Mouse (Mus musculus): ENCODE results near the gene Cubn. TPM values are rescaled to one million over a fixed set of nuclear protein-coding genes. Genes with fewer than 3 reads are reported as not detected.

The Cubn gene
- polyA plus RNA-seq, 1 experiment from 2014 or later: 0.47 TPM

DNA sequence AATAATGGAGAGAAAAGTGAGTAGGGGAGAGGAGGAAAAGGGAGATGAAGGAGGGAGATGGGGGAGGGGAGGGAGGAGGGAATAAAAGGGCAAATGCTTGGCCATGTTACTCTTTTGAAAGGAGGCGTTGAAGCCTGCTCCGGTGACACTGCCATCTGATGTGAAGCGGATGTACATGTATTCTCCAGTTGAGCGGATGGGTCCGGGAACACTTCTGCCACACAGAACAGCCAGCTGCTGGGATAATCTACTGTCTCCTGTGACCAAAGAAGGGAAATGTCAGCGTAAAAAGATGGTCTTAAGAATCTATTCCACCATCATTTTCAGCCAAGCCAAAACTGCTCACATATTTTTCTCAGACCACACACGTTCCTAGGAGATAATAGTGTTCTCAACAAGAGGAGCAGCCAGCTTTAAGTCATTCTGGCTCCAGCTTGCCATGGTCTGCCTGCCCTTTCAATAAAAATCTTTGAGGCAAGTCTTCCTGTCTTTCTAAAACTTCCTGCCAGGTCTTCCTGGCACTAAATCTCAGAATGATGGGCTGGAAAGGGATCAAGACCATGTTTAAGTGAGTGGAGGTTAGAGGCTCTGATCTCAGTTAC is 149.2 kb downstream of the Cubn start:
- no peak overlapping the region for H3K9ac ChIP-seq
- H3K36me3 ChIP-seq: no peaks in the 10 kb centered on the region
- no peaks in the 10 kb centered on the region for H3K4me1 ChIP-seq
- H3K4me3 ChIP-seq (replicated peaks): no peak overlapping the region
- H3K27me3 ChIP-seq: no peaks in the 10 kb centered on the region
- ATAC-seq (ENCODE audit: insufficient number of reproducible peaks, low FRiP score, low TSS enrichment, low read depth): no peak
- WGBS: 60% methylated on average over 7 of the region's 7 CpGs
- no peak overlapping the region for H3K27ac ChIP-seq (replicated peaks)
- no peak overlapping the region for H3K4me2 ChIP-seq (replicated peaks)
- no peaks in the 10 kb centered on the region for H3K9me3 ChIP-seq (replicated peaks)

DNA sequence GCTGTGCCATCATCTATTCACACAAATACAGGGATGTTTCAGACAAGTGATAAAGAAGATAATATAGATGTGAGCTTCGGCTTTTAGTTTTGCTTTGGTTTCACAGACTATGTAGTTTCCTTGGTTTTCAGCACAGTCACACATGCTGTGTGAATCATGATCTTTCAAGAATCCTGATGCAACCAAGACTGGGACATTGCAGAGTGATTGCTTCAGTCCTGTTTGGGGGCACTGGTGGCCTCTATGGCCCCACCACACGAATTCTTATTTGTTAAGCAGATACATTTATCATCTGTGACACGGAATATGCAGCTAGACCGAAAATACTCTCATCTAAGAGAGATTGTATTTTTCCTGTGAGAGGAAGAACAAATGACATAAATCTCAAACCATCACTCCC is 156.2 kb downstream of the Cubn start:
- H3K4me2 ChIP-seq (replicated peaks): no peak overlapping the region
- no peak overlapping the region for H3K9ac ChIP-seq
- no peaks in the 10 kb centered on the region for H3K4me1 ChIP-seq
- no peaks in the 10 kb centered on the region for H3K27me3 ChIP-seq
- H3K27ac ChIP-seq (replicated peaks): no peak overlapping the region
- 83% methylated on average over 4 of the region's 4 CpGs for whole genome bisulfite sequencing
- H3K9me3 ChIP-seq (replicated peaks): no peaks in the 10 kb centered on the region
- H3K36me3 ChIP-seq: no peaks in the 10 kb centered on the region
- no peak for ATAC-seq (ENCODE audit: insufficient number of reproducible peaks, low FRiP score, low TSS enrichment, low read depth)
- H3K4me3 ChIP-seq (replicated peaks): no peak overlapping the region

- no peak overlapping the region for H3K4me2 ChIP-seq (replicated peaks)
- no peaks in the 10 kb centered on the region for H3K27me3 ChIP-seq
- H3K4me1 ChIP-seq: no peaks in the 10 kb centered on the region
- 40% methylated on average over 4 of the region's 4 CpGs for WGBS
- no peak overlapping the region for H3K4me3 ChIP-seq (replicated peaks)
- H3K36me3 ChIP-seq: no peaks in the 10 kb centered on the region
- H3K9me3 ChIP-seq (replicated peaks): no peaks in the 10 kb centered on the region
- H3K9ac ChIP-seq: no peak overlapping the region
- ATAC-seq (ENCODE audit: insufficient number of reproducible peaks, low FRiP score, low TSS enrichment, low read depth): no peak
- H3K27ac ChIP-seq (replicated peaks): 0 out of 2 replicates have a peak overlapping the region, but pooled peaks have one; percentile 12
Measured at GRCm38 (mm10) chr2:13329754-13330417, 161.7 kb downstream of the Cubn start.

- no peak for ATAC-seq (ENCODE audit: insufficient number of reproducible peaks, low FRiP score, low TSS enrichment, low read depth)
- Histone ChIP-seq H3K4me2 (replicated peaks) (no peak overlapping the region), H3K4me3 (replicated peaks) (no peak overlapping the region), H3K27me3 (no peaks in the 10 kb centered on the region), H3K9ac (no peak overlapping the region), H3K9me3 (replicated peaks) (no peaks in the 10 kb centered on the region), H3K36me3 (no peaks in the 10 kb centered on the region), H3K4me1 (no peaks in the 10 kb centered on the region), H3K27ac (replicated peaks) (no peak overlapping the region)
- 80% methylated on average over 3 of the region's 3 CpGs for WGBS
Measured at GRCm38 (mm10) chr2:13303376-13303775, 188.2 kb downstream of the Cubn start.

DNA sequence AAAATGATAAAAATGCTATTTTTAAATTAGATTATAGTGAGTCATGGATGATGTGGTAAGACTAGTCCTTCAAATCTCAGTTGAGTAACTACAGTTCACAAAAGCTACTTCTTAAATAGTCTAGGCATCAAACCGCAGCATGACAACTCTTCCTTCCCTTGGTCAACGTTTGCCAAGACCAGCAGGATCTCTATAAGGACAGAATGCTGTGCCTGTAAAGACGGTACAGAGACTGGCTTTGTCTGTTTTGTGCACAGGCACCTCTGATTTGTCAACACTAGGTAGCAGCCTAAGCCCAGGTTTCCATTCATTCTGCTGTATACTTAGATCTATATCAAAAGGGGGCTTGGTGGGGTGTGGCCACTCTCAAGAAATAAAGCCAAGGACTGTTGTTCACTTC is 192.6 kb downstream of the Cubn start:
- Histone ChIP-seq H3K27me3 (no peaks in the 10 kb centered on the region), H3K36me3 (no peaks in the 10 kb centered on the region), H3K9ac (no peak overlapping the region), H3K9me3 (replicated peaks) (no peaks in the 10 kb centered on the region), H3K4me1 (no peaks in the 10 kb centered on the region), H3K4me2 (replicated peaks) (no peak overlapping the region), H3K4me3 (replicated peaks) (no peak overlapping the region), H3K27ac (replicated peaks) (no peak overlapping the region)
- WGBS: 32% methylated on average over 3 of the region's 3 CpGs
- no peak for ATAC-seq (ENCODE audit: insufficient number of reproducible peaks, low FRiP score, low TSS enrichment, low read depth)

GRCm38 (mm10) chr2:13297733-13298132 is 193.9 kb downstream of the Cubn start:
- Histone ChIP-seq H3K27me3 (no peaks in the 10 kb centered on the region; the same call in 1 of the 2 replicates), H3K4me1 (no peaks in the 10 kb centered on the region), H3K4me3 (replicated peaks) (no peak overlapping the region), H3K36me3 (no peaks in the 10 kb centered on the region), H3K27ac (replicated peaks) (no peak overlapping the region), H3K9me3 (replicated peaks) (no peaks in the 10 kb centered on the region), H3K4me2 (replicated peaks) (no peak overlapping the region), H3K9ac (no peak overlapping the region)
- WGBS: 45% methylated on average over 5 of the region's 5 CpGs
- ATAC-seq (ENCODE audit: insufficient number of reproducible peaks, low FRiP score, low TSS enrichment, low read depth): no peak

- ATAC-seq (ENCODE audit: insufficient number of reproducible peaks, low FRiP score, low TSS enrichment, low read depth): no peak
- 0% methylated on average over 1 of the region's 1 CpGs for whole genome bisulfite sequencing
- no peak overlapping the region for H3K4me2 ChIP-seq (replicated peaks)
- no peaks in the 10 kb centered on the region for H3K9me3 ChIP-seq (replicated peaks)
- no peak overlapping the region for H3K4me3 ChIP-seq (replicated peaks)
- H3K4me1 ChIP-seq: no peaks in the 10 kb centered on the region
- no peak overlapping the region for H3K9ac ChIP-seq
- H3K36me3 ChIP-seq: no peaks in the 10 kb centered on the region
- no peaks in the 10 kb centered on the region; the same call in 1 of the 2 replicates for H3K27me3 ChIP-seq
- no peak overlapping the region for H3K27ac ChIP-seq (replicated peaks)
Measured at GRCm38 (mm10) chr2:13290661-13291060, 201.0 kb downstream of the Cubn start.

DNA sequence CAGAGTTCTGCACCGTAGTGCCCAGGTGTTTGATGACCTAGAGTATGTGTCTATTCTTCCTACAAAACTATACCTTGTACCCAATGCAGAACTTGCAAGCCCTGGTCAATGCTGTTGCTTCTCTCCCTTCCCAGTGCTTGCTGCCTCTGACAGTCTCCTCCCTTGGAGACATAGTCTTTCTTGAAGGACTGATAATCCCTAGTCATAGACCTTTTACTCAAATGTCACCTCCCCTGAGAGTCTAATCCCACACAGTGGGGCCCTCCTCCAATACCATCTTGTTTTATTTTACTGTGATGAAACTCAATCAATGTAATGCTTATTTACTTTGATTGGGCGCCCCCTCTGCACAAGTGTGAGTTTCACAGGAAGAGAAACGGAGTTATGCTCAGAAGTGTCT is 201.5 kb downstream of the Cubn start:
- 65% methylated on average over 3 of the region's 3 CpGs for WGBS

DNA sequence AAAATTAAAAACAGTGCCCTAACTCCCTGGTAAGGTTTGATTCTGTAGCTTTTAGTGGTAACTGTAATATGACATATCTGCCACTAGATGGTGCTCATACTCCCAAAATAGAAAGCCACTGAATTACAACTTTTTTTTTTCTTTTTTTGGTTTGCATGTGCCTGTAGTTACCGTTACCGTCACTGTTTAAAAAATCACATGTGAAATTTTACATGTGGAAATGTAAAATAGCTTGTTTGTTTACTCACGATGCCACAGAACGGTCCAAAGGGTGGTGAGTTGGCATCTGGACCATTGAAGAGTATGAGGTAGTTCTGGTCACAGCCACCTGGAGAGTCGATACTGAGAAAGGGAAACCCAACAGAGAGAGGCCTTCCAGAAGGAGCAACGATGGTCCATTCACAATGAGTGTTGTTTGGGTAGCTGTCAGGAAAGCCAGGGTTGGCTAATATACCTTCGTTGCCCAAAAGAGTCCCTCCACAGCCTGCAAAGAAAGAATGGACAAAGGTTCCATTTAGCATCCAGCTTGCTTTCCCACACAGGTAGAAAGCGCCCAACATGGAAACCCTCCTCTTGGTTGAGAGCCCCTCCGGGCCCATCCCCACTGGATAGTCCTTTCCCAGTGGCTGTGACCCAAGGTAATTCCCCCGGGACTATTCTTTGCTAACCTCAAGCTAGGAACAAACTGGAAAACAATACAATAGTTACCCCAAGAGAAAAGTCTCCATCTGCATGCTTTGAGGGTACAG is 213.3 kb downstream of the Cubn start:
- Histone ChIP-seq H3K4me3 (replicated peaks) (no peak overlapping the region), H3K9ac (no peak overlapping the region), H3K4me2 (replicated peaks) (0 out of 2 replicates have a peak overlapping the region, but pooled peaks have one; percentile 22), H3K9me3 (replicated peaks) (no peaks in the 10 kb centered on the region), H3K4me1 (peaks cover 4% of the 10 kb centered on the region; the same call in 1 of the 2 replicates), H3K27ac (replicated peaks) (no peak overlapping the region), H3K27me3 (no peaks in the 10 kb centered on the region), H3K36me3 (no peaks in the 10 kb centered on the region)
- ATAC-seq (ENCODE audit: insufficient number of reproducible peaks, low FRiP score, low TSS enrichment, low read depth): no peak
- WGBS: 52% methylated on average over 10 of the region's 10 CpGs

More for the DNA sequence above, 201.5 kb downstream of the Cubn start:
- Histone ChIP-seq H3K27me3 (no peaks in the 10 kb centered on the region; the same call in 1 of the 2 replicates), H3K9ac (no peak overlapping the region), H3K36me3 (no peaks in the 10 kb centered on the region), H3K9me3 (replicated peaks) (no peaks in the 10 kb centered on the region), H3K4me1 (no peaks in the 10 kb centered on the region), H3K4me3 (replicated peaks) (no peak overlapping the region), H3K4me2 (replicated peaks) (no peak overlapping the region), H3K27ac (replicated peaks) (no peak overlapping the region)
- ATAC-seq (ENCODE audit: insufficient number of reproducible peaks, low FRiP score, low TSS enrichment, low read depth): no peak

- Histone ChIP-seq H3K9me3 (replicated peaks) (no peaks in the 10 kb centered on the region), H3K4me2 (replicated peaks) (no peak overlapping the region), H3K4me1 (peaks cover 4% of the 10 kb centered on the region; the same call in 1 of the 2 replicates), H3K27me3 (no peaks in the 10 kb centered on the region), H3K9ac (no peak overlapping the region), H3K36me3 (no peaks in the 10 kb centered on the region), H3K4me3 (replicated peaks) (no peak overlapping the region), H3K27ac (replicated peaks) (no peak overlapping the region)
- ATAC-seq (ENCODE audit: insufficient number of reproducible peaks, low FRiP score, low TSS enrichment, low read depth): no peak
- WGBS: 56% methylated on average over 7 of the region's 7 CpGs
Measured at GRCm38 (mm10) chr2:13275874-13276273, 215.7 kb downstream of the Cubn start.

DNA sequence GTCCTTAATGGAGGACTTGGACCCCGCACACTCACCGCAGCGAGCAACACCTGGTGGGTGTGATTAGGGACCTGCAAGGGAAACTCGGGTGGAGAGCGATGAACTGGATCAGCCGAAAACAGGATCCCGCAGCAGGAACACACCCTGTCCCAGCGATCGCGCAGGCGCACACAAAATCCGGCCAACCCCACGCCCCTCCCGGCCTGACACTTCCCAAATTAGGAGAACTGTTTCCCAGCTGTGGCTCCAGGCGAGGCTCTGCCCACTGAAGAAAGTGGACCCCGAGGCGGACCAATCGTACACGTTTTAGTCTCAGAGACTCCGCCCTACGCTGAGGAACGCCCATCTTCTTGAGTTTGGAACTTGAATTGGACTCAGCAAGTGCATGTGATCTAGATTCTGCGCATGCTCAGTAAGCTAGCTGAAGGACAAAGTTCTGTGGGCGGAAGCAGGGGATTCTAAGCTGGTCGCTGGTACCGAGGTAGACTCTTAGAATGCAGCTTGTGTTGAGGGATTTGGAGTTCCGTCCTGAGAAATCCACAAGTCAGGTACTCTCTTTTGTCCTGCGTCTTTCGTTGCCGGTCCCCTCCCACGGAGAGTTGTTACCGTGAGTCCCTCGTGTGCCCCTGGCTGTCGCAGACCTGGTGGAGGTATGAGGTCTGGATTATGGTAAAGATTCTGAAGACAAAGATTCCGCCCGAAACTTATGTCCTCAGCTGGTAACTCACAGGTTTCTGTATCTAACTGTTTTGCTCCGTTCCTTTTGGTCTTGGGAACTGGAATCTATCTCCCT is 220.3 kb downstream of the Cubn start, which contains the start of gene Rsu1:
Gene Rsu1 (minus strand): TSS at position 251 of the 793 bp plus-strand sequence.
- under 1% methylated on average over 37 of the region's 37 CpGs for WGBS
- no peaks in the 10 kb centered on the region for H3K27me3 ChIP-seq
- peak within 1 kb of the TSS; percentile 77 for H3K27ac ChIP-seq (replicated peaks)
- no peaks in the 10 kb centered on the region for H3K36me3 ChIP-seq
- peak within 1 kb of the TSS; percentile 54 for H3K9ac ChIP-seq
- H3K4me1 ChIP-seq: peaks cover 11% of the 10 kb centered on the region; the same call in 1 of the 2 replicates
- peak within 1 kb of the TSS; percentile 56 for H3K4me3 ChIP-seq (replicated peaks)
- peak within 1 kb of the TSS; percentile 85 for H3K4me2 ChIP-seq (replicated peaks)
- H3K9me3 ChIP-seq (replicated peaks): no peaks in the 10 kb centered on the region
- peak; percentile 99 for ATAC-seq (ENCODE audit: insufficient number of reproducible peaks, low FRiP score, low TSS enrichment, low read depth)

All from embryonic facial prominence, embryonic 15.5 days (tissue).